Mouse (Mus musculus) brain, embryonic 14.5 days (tissue): Measurements from ENCODE around the gene Kctd21.

Source experiments
- CTCF ChIP-seq: fragments of 200-500 bp; IDR thresholded peaks from 2 replicates; pipeline ENCODE4 v1.5.1; 2012; ENCODE audit warnings: inconsistent platforms, mild to moderate bottlenecking, moderate library complexity, borderline replicate concordance; ENCODE audit not compliant: insufficient read depth, insufficient read length; ENCODE audit errors: extremely low read depth
- POLR2A ChIP-seq: fragments of 200-500 bp; IDR thresholded peaks from 2 replicates; pipeline ENCODE4 v1.6.1; 2012; ENCODE audit warnings: mild to moderate bottlenecking, inconsistent platforms, borderline replicate concordance; ENCODE audit not compliant: poor library complexity, insufficient read depth, insufficient read length, severe bottlenecking; ENCODE audit errors: extremely low read depth

DNA sequence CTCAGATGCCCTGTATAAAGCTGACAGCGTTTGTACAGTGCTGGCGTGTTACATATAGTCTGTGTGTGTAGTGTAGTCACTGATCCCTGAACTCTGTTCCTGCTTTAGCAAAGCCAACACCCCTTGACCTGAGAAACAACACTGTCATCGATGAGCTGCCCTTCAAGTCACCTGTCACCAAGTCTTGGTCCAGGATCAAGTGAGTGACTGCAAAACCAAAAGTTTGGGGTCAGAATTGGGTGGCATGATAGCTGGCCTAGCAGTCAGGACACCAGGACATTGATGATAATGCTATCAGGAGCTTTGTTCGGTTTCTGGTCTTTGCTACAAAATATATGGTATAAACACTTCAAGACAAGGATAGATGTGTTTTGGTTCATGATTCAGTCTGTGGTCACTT, 29.9 kb upstream of the Kctd21 start:
- TF ChIP-seq CTCF (no peak), POLR2A (no peak)
